Mouse (Mus musculus): ENCODE results near the gene Hdac4.

- TF ChIP-seq POLR2A (IDR thresholded peaks at IDR 0.05; ENCODE audit: low read depth, low read length) = no peak
- TF ChIP-seq CTCF (IDR thresholded peaks at IDR 0.05; ENCODE audit: borderline replicate concordance, insufficient read depth, low read length) = no peak
These were observed 98.4 kb downstream of the Hdac4 start for GRCm38 (mm10) chr1:92096991-92097525.
